Mouse (Mus musculus) WW6 (cell line): Measurements from ENCODE around the gene Hvcn1.

Source experiments
- DNase-seq: peaks from one replicate; pipeline ENCODE4 v3.0.0-alpha.2; 2013; ENCODE audit warnings: low read depth, low spot score

Gene Hvcn1

DNA sequence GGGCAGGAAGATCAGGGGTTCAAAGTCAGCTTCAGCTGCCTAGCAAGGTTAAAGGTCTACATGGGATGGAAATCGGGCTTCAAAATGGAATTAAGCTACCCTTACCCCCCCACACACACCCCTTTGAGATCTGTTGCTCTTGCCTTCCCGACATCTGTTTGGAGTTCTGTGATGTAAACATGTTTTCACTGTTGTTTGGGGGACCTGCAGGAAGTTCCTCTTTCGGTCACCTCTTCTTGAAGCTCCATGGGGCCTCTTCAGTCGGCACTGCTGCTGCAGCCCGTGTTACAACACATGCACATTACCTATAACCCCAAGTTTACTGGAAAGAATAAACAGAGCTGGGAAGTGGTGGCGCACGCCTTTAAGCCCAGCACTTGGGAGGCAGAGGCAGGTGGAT, 60.5 kb downstream of the Hvcn1 start:
- DNase-seq = no peak

- no peak for DNase-seq
Measured at GRCm38 (mm10) chr5:122267899-122268298, 61.3 kb downstream of the Hvcn1 start.

DNA sequence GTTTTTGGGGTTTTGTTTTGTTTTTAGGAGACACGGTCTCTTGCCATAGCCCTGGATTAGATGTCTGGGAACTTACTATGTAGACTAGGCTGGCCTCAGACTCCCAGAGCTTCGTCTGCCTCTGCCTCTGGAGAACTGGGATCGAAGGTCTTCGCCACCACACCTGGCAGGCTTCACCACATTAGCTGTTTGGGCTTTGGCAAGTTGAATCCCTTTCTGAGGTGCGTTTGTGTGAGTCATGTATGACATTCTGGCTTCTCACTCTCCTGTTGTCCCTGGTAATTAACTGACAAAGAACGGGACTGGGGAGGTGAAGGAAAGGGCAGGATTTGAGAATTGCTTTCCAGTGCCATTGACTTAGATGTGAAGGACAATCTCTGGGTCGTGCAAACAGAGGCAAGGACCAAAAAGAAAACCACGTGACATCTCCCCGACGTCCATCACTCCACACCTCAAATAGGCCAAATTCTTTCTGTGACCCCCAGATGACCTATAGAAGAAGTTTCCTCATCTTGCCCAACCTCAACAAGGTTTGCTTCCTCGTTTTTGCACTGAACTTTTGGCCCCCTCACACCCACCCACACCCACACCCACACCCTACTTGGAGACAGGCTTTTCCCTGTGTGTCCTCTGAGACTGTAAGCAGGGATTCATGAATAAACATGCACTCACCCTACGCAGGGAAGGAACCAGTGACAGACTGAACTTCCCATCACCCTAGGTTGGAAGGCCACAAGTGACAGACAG, 62.4 kb downstream of the Hvcn1 start:
- no peak for DNase-seq

GRCm38 (mm10) chr5:122272821-122273220, 66.2 kb downstream of the Hvcn1 start:
- no peak for DNase-seq

GRCm38 (mm10) chr5:122274785-122275184, 68.2 kb downstream of the Hvcn1 start:
- DNase-seq = peak; percentile 85

GRCm38 (mm10) chr5:122278946-122279345, 72.3 kb downstream of the Hvcn1 start:
- no peak for DNase-seq

- no peak for DNase-seq
Measured at GRCm38 (mm10) chr5:122279799-122280421, 73.3 kb downstream of the Hvcn1 start.

- no peak for DNase-seq
Measured at GRCm38 (mm10) chr5:122280422-122280826, 73.8 kb downstream of the Hvcn1 start.

- no peak for DNase-seq
Measured at GRCm38 (mm10) chr5:122280827-122281462, 74.3 kb downstream of the Hvcn1 start.

DNA sequence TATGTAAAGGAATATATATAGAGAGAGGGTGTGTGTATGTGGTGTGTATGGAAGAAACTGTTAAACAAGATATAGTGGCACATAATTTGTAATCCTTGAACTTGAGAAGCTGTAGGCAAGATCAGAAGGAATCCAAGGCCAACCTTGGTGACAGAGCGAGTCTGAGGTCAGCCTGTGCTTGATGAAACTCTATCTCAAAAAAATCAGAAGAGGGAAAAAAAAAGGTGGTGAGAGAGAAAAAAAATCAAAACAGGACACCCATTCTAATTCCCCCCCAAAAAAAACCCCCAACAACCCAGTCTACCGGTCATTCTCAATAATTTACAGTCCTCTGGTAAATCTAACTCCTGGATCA, 77.2 kb downstream of the Hvcn1 start:
- DNase-seq = no peak

DNA sequence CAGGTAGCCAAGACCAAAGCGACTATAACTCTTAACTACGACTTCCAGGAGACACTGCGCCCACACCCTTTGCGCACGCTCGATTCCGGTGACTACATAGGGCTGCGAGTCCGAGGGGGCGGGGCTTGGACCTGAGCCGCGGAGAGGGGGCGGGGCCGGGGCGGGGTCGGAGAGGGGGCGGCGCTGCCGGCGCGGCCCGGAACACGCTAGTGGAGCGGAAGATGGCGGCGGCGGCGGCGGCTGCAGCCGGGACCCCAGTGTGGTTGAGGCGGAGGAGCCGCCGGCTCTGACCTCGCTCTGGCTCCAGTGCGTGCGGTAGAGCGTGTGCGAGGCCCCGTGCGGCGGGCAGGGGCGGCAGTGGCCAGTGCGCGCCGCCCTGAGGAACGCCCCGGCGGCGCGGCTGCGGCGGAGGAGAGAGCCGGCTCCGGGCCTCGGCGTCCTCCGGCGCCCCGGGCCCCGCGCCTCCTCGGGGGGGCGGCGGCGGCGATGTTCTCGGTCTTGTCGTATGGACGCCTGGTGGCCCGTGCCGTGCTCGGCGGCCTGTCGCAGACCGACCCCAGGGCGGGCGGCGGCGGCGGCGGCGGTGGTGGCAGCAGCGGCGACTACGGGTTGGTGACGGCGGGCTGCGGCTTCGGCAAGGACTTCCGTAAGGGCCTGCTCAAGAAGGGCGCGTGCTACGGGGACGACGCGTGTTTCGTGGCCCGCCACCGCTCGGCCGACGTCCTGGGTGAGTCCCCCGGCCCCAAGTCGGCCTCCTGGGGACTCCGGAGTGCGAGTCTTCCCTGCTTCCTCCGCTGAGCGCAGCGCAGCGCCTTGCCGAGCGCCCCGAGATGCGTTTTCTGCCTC, 77.8 kb downstream of the Hvcn1 start, which contains the start of gene Pptc7:
TSS of gene Pptc7 (plus strand) at position 183 of the 846 bp plus-strand sequence.
- DNase-seq = no peak

DNA sequence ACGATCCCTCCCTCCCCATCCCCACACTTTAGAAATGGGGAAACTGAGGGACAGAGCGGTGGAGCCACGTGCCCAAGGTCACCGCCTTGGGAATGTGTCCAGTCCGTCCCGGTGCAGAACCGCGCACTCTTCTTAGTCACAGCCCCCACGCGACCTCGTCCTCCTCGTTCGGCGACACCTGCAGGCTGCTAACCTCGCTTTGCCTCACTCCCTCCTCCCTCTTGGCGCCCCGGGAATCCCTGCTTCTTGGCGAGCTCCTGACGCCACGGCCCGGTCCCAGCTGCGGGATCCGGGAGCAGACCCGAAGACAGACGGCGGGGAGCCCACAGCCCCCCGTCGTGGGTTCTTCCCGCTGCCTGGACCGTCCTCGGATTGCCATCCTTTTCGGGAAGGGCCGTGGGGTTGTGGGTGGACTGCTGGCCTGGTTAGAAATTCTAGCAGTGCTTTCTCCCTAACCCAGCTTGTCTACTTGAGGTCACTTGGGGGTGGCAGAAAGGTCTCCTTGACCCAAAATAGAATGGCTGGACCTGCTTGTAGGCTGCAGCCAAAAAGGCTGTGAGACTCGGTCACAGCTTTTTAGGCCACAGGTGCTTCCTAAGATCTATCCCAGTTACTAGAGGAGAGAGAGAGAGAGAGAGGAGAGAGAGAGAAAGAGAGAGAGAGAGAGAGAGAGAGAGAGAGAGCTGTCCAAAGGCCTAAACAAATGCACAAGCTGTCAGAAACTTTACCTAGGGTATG, 78.6 kb downstream of the Hvcn1 start:
- no peak for DNase-seq

DNA sequence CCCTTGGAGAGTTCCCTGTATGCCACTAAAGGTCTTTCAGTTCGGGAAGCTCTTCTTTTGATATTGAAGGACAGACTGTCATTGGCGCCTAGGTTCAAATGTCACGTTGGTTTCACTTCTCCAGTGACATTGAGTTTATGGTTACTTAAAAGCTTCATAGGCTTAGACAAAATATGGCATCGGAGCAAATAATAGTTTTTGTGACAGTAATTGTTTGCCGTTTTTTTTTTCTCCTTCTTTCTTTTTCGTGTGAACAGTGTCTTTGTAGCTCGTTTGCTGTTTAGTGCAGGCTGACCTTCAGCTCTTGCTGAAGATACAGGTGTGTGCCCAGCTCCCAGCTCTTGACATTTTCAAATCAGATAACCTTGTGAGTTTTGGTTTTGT, 79.2 kb downstream of the Hvcn1 start:
- DNase-seq = no peak

DNA sequence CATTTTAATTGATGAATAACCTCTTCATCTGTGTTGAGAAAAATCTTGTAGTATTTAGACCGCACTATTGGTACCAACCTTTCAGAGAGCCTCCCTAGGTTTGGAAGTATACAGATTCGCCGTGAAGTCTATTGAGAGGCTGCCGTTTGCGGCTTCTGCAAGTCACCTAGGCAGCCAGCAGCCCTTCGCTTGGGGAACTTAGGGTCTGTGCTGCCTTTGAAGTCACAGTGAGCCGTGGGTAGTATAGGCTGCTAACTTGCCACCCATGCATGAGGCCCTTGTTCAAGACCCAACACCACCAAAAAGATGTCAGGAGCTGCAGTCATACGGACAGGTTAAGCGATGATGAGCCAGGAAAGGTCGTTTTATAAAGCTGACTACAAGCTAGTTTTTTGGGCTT, 79.6 kb downstream of the Hvcn1 start:
- no peak for DNase-seq

GRCm38 (mm10) chr5:122287026-122287425, 80.4 kb downstream of the Hvcn1 start:
- no peak for DNase-seq

GRCm38 (mm10) chr5:122288147-122288811, 81.7 kb downstream of the Hvcn1 start:
- no peak for DNase-seq

GRCm38 (mm10) chr5:122291149-122291548, 84.5 kb downstream of the Hvcn1 start:
- DNase-seq = no peak
